Comparison of ENCODE assay signal across 9 mouse cellular contexts in the genomic region with DNA sequence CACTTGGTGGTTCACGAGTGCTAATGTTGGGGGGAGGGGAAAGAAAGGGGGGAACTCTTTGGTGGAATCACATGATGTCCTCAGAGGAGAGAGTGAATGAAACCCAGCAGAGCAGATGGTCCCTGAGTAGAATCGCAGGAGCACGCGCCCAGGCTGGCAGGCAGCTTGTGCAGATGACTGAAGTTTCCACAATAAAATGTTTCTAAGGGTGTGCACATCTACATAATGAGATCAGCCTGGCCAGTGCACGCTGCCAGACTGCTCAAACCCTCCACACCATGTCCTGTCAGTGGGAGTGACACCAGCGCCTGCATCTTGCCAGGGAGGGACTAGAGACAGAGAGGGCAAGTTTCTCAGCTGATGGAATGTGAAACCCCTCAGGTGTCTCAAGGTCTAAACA. TPM values are rescaled to one million over a fixed set of nuclear protein-coding genes. Genes with fewer than 3 reads are reported as not detected.
A peak's percentile ranks its signal among the peaks of the same experiment; 100 is the strongest.
DNase-seq lines count a peak whose midpoint lies in the region; ATAC-seq lines count a peak whose summit lies in the region.
"Had no signal": no experiment of that assay in that cellular context is flagged by ENCODE, and none has a peak within 500 bp of the region (broad histone marks: within the 10 kb centered on the region; RNA-seq: fewer than 3 reads in every experiment).

No protein-coding gene starts in this region.

- DNase-seq in heart, adult 18-20 months = peak; percentile 67 to 74
- DNase-seq in heart, embryonic 10.5 days (ENCODE audit: low spot score) = no peak
- peak; percentile 62 for DNase-seq in embryonic facial prominence, embryonic 14.5 days (ENCODE audit: low spot score)
- peak; percentile 36 to 50 for DNase-seq in heart, postnatal 14 days
- DNase-seq in adrenal gland, adult 18-20 months (ENCODE audit: low spot score in 2 of 2) = no peak
- no peak for DNase-seq in T-cell, adult 2 months (ENCODE audit: low spot score)
- DNase-seq in ovary, postnatal 10 days (ENCODE audit: low spot score) = no peak

- no peaks in the 10 kb centered on the region for H3K36me3 ChIP-seq in heart, embryonic 10.5 days
- H3K36me3 ChIP-seq in embryonic facial prominence, embryonic 14.5 days (ENCODE audit: control insufficient read depth, insufficient read depth, low read length) = no peaks in the 10 kb centered on the region
- no peaks in the 10 kb centered on the region for H3K36me3 ChIP-seq in limb, embryonic 15.5 days

- intact Hi-C loops in heart, postnatal 14 days (cut with DNase I) = no loop called here

- H3K4me2 ChIP-seq in embryonic facial prominence, embryonic 14.5 days (ENCODE audit: low read depth, low read length) = no peak overlapping the region
- no peak overlapping the region for H3K4me2 ChIP-seq in limb, embryonic 15.5 days

- H3K27ac ChIP-seq in heart, embryonic 10.5 days = no peak overlapping the region
- H3K27ac ChIP-seq in embryonic facial prominence, embryonic 14.5 days (replicated peaks; ENCODE audit: low read depth, low read length) = no peak overlapping the region
- peak overlapping the region; percentile 39; the same call in 1 of the 2 replicates for H3K27ac ChIP-seq in limb, embryonic 15.5 days

- H3K27me3 ChIP-seq in heart, embryonic 10.5 days (ENCODE audit: insufficient read depth, poor library complexity, severe bottlenecking) = no peaks in the 10 kb centered on the region
- no peaks in the 10 kb centered on the region for H3K27me3 ChIP-seq in embryonic facial prominence, embryonic 14.5 days (replicated peaks; ENCODE audit: control insufficient read depth, insufficient read depth, low read length)
- no peaks in the 10 kb centered on the region for H3K27me3 ChIP-seq in limb, embryonic 15.5 days

- 68% methylated on average over 6 of the region's 6 CpGs for WGBS in heart, embryonic 10.5 days
- 46% methylated on average over 6 of the region's 6 CpGs for WGBS in embryonic facial prominence, embryonic 14.5 days
- 25% methylated on average over 6 of the region's 6 CpGs for WGBS in limb, embryonic 15.5 days

- peak; percentile 62; the same call in 1 of the 2 replicates for ATAC-seq in embryonic facial prominence, embryonic 14.5 days (ENCODE audit: low read depth)
- peak; percentile 65 for ATAC-seq in limb, embryonic 15.5 days (ENCODE audit: insufficient number of reproducible peaks, low FRiP score, low TSS enrichment, low read depth)

- no peaks in the 10 kb centered on the region for H3K9me3 ChIP-seq in heart, embryonic 10.5 days
- H3K9me3 ChIP-seq in embryonic facial prominence, embryonic 14.5 days (ENCODE audit: control insufficient read depth, low read length) = no peaks in the 10 kb centered on the region
- no peaks in the 10 kb centered on the region for H3K9me3 ChIP-seq in limb, embryonic 15.5 days

- H3K4me3 ChIP-seq in heart, embryonic 10.5 days = no peak overlapping the region
- H3K4me3 ChIP-seq in embryonic facial prominence, embryonic 14.5 days (ENCODE audit: low read depth, low read length) = no peak overlapping the region
- no peak overlapping the region for H3K4me3 ChIP-seq in limb, embryonic 15.5 days

- H3K9ac ChIP-seq in embryonic facial prominence, embryonic 14.5 days (ENCODE audit: low read depth, low read length) = no peak overlapping the region
- no peak overlapping the region for H3K9ac ChIP-seq in limb, embryonic 15.5 days

- peaks cover 35% of the 10 kb centered on the region for H3K4me1 ChIP-seq in heart, embryonic 10.5 days
- peaks cover 3% of the 10 kb centered on the region; the same call in 1 of the 2 replicates for H3K4me1 ChIP-seq in embryonic facial prominence, embryonic 14.5 days (ENCODE audit: control insufficient read depth, insufficient read depth, low read length)
- peaks cover 29% of the 10 kb centered on the region for H3K4me1 ChIP-seq in limb, embryonic 15.5 days

RNA-seq across cellular contexts. Expression of a gene that starts 10.9 kb away (rescaled TPM):
- 1 to 10 TPM; 1.7 to 3.3 TPM for total RNA-seq in heart, adult 18-20 months (2021)
- 8.9 and 11.1 TPM in 2 replicates for polyA plus RNA-seq in heart, embryonic 10.5 days (2016; fragmentation: Nextera tagmentation; extraction: Ambion mirVana)
- 6.0 and 7.9 TPM in 2 replicates for polyA plus RNA-seq in embryonic facial prominence, embryonic 14.5 days (2014; fragmentation: Nextera tagmentation; extraction: Ambion mirVana)
- 1 to 10 TPM; 4.2 to 5.0 TPM for total RNA-seq in heart, postnatal 14 days (2021)
- polyA plus RNA-seq in limb, embryonic 15.5 days (2015; fragmentation: Nextera tagmentation; extraction: Ambion mirVana) = 10.4 and 11.6 TPM in 2 replicates
- total RNA-seq in adrenal gland, adult 18-20 months (2021) = 1 to 10 TPM; 4.9 to 5.3 TPM

RNA-seq across cellular contexts. Expression of a gene that starts 13.0 kb away (rescaled TPM):
- total RNA-seq in heart, adult 18-20 months (2021) = 10 to 100 TPM; 16.4 to 26.9 TPM
- polyA plus RNA-seq in heart, embryonic 10.5 days (2016; fragmentation: Nextera tagmentation; extraction: Ambion mirVana) = 22.4 and 25.7 TPM in 2 replicates
- 68.8 and 73.6 TPM in 2 replicates for polyA plus RNA-seq in embryonic facial prominence, embryonic 14.5 days (2014; fragmentation: Nextera tagmentation; extraction: Ambion mirVana)
- total RNA-seq in heart, postnatal 14 days (2021) = 10 to 100 TPM; 27.1 to 32.5 TPM
- 78.4 and 83.4 TPM in 2 replicates for polyA plus RNA-seq in limb, embryonic 15.5 days (2015; fragmentation: Nextera tagmentation; extraction: Ambion mirVana)
- total RNA-seq in adrenal gland, adult 18-20 months (2021) = 100 to 1,000 TPM; 245 to 387 TPM

RNA-seq across cellular contexts. Expression of a gene that starts 29.4 kb away (rescaled TPM):
- 10 to 100 TPM; 35.4 to 40.6 TPM for total RNA-seq in heart, adult 18-20 months (2021)
- 140 and 162 TPM in 2 replicates for polyA plus RNA-seq in heart, embryonic 10.5 days (2016; fragmentation: Nextera tagmentation; extraction: Ambion mirVana)
- polyA plus RNA-seq in embryonic facial prominence, embryonic 14.5 days (2014; fragmentation: Nextera tagmentation; extraction: Ambion mirVana) = 83.2 and 98.3 TPM in 2 replicates
- 10 to 100 TPM; 31.0 to 33.0 TPM for total RNA-seq in heart, postnatal 14 days (2021)
- polyA plus RNA-seq in limb, embryonic 15.5 days (2015; fragmentation: Nextera tagmentation; extraction: Ambion mirVana) = 116 and 118 TPM in 2 replicates
- 10 to 100 TPM; 34.1 to 44.6 TPM for total RNA-seq in adrenal gland, adult 18-20 months (2021)

RNA-seq across cellular contexts. Expression of a gene that starts 45.2 kb away (rescaled TPM):
- total RNA-seq in heart, adult 18-20 months (2021) = 1,000 to 10,000 TPM in 1 of 2 experiments, 100 to 1,000 TPM in 1; 827 to 1,050 TPM
- 479 and 714 TPM in 2 replicates for polyA plus RNA-seq in heart, embryonic 10.5 days (2016; fragmentation: Nextera tagmentation; extraction: Ambion mirVana)
- 157 and 228 TPM in 2 replicates for polyA plus RNA-seq in embryonic facial prominence, embryonic 14.5 days (2014; fragmentation: Nextera tagmentation; extraction: Ambion mirVana)
- 100 to 1,000 TPM; 796 to 815 TPM for total RNA-seq in heart, postnatal 14 days (2021)
- polyA plus RNA-seq in limb, embryonic 15.5 days (2015; fragmentation: Nextera tagmentation; extraction: Ambion mirVana) = 68.7 and 217 TPM in 2 replicates
- total RNA-seq in adrenal gland, adult 18-20 months (2021) = 1 to 10 TPM in 1 of 2 experiments, not detected in 1; 1.1 TPM
- polyA plus RNA-seq: liver, adult 2 months had no signal

RNA-seq across cellular contexts. Expression of a gene that starts 49.8 kb away (rescaled TPM):
- 100 to 1,000 TPM; 602 to 633 TPM for total RNA-seq in heart, adult 18-20 months (2021)
- 6,952 and 8,117 TPM in 2 replicates for polyA plus RNA-seq in heart, embryonic 10.5 days (2016; fragmentation: Nextera tagmentation; extraction: Ambion mirVana)
- polyA plus RNA-seq in embryonic facial prominence, embryonic 14.5 days (2014; fragmentation: Nextera tagmentation; extraction: Ambion mirVana) = 0.63 and 1.5 TPM in 2 replicates
- total RNA-seq in heart, postnatal 14 days (2021) = 100 to 1,000 TPM; 304 to 849 TPM
- 3.7 and 6.2 TPM in 2 replicates for polyA plus RNA-seq in limb, embryonic 15.5 days (2015; fragmentation: Nextera tagmentation; extraction: Ambion mirVana)
- total RNA-seq in adrenal gland, adult 18-20 months (2021) = not detected

Comparison
In these comparisons a context has a peak if more than half of its experiments do, and no peak if none do; other contexts are left out.
1. DNase-seq: peak in heart, adult 18-20 months (2 of 2), embryonic facial prominence, embryonic 14.5 days (single experiment) and heart, postnatal 14 days (2 of 2); none in heart, embryonic 10.5 days (single experiment), adrenal gland, adult 18-20 months (0 of 2), T-cell, adult 2 months (single experiment) and ovary, postnatal 10 days (single experiment).
2. RNA of a gene that starts 13.0 kb away (total RNA-seq): 245 to 387 TPM in adrenal gland, adult 18-20 months; 27.1 to 32.5 TPM in heart, postnatal 14 days and 16.4 to 26.9 TPM in heart, adult 18-20 months; every median in the first group is over 4 times any median in the second.